Mouse (Mus musculus) naive thymus-derived CD4-positive, alpha-beta T cell, adult 2 months (primary cell): ENCODE results near the gene Fibcd1.

Source experiments
- DNase-seq: peaks from one replicate; pipeline ENCODE4 v3.0.0-alpha.2; 2011; ENCODE audit warnings: low read depth

Fibcd1 gene

GRCm38 (mm10) chr2:31845896-31846691 lies at the start of gene Fibcd1:
TSS of gene Fibcd1 (minus strand) at chr2:31846005.
- peak; percentile 64 for DNase-seq

DNA sequence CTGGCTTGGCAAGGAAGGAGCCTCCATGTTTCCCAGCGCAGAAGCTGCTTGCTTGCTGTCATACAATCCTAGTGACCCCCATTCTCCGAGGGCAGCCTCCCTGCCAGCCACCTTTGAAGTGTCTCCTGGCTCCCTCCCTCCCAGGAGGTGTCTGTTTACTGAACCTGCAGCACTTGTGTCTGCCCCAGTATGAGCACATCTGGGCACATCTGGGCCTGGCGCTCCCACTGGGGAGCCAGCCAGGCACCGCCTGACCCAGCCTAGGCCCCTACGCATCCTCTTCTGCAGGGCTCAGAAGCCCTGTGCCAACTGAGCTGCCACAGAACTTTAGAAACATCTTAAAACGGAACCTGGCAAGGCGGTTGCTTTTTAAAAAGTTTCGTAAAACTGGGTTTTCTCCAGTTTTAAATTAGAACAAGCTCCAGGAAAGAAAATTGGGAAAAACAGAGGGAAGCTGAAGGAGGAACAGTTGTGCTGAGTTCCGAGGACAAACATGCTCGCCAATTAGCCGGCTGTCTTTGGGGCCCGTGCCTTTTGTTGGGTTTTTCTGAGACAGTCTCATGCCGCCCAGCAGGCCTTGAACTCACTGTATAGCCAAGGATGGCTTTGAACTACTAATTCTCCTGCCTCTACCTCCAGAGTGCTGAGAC lies 48.5 kb upstream of the Fibcd1 start:
- DNase-seq: no peak

DNA sequence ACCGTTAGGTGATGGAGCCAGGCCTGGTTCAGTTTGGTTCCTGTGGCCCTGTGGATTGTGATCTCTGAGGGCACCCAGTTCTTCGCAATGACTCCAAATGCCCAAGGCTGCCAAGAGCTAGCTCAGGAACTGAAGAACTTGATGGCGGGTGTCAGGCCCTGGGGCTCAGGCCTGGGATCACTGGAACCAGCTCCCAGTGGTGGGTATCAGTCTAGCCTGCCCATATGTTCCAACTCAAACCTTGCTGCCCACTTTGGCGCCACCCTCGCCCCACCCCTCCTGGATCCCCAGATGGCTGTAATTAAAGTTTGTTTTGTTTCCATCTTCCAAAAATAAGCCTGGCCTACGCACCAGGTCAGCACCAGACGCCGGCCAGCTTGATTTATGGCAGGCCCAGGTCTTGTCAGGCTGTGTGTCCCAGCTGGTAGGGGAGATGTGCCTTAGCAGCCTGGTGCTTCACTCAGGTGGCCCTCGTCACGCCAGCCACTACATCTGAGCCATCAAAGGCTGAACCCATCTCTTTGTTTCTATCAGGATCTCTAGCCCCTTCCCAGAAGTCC lies 47.4 kb upstream of the Fibcd1 start:
- no peak for DNase-seq

DNA sequence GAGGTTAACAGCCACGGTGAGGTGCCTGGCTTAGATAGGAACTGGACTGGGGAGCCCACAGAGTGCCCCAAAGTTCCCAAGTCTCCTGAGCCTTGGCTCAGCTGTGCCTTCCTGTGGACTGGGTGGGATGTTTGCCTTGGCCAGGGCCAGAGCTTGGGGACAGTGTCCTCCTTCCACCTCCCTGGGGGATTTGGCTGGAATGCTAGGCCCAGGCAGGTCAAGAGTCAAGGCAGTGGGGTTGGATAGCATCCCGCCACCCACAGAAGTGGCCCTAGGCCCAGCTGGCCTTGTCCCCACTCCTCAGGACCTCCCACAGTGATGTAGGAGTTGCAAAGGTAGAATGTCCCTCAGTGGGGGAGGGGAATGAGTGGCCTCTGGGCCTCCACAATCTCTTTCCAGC lies 45.4 kb upstream of the Fibcd1 start:
- DNase-seq: no peak

GRCm38 (mm10) chr2:31888871-31889270 lies 43.1 kb upstream of the Fibcd1 start:
- DNase-seq: no peak

DNA sequence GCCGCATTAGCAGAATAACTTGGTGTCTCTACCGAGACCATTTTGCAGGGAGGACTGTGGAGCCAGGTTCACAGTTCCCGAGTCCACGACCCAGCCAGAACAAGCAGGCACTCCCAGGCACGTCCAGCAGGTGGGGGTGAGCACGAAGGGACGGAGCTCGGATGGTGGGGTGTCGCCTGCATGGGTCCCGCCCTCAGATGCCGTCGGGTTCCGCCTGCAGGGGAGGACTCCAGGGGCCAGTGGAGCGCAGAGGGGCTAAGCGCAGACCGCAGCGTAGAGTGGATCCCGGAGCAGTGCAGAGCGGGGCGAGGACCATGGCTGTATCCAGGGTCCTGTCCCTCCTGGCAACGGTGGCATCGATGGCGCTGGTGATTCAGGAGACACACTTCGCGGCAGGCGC lies 41.2 kb upstream of the Fibcd1 start, which contains the start of gene Lamc3:
Gene Lamc3 (plus strand): TSS at position 262 of the 400 bp plus-strand sequence.
- peak; percentile 29 for DNase-seq

DNA sequence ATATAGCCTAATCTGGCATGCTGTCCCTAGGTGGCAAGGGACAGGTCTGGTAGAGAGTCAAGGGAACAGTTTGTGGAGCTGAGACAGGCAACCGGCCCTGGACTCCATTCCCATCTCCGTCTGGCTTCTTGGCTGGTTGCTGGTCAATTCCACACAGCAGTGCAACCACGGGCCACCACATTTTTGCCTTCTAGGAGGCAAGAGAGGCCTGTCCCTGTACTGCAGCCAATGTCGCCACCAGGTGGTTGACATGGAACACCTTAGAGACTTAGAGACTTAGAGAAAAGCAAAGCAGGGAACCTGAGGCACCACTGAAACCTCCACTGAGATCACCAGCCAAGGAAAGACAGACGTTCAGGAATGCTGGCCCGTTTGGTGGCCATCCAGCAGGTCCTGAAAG lies 39.0 kb upstream of the Fibcd1 start:
- DNase-seq: peak; percentile 65

DNA sequence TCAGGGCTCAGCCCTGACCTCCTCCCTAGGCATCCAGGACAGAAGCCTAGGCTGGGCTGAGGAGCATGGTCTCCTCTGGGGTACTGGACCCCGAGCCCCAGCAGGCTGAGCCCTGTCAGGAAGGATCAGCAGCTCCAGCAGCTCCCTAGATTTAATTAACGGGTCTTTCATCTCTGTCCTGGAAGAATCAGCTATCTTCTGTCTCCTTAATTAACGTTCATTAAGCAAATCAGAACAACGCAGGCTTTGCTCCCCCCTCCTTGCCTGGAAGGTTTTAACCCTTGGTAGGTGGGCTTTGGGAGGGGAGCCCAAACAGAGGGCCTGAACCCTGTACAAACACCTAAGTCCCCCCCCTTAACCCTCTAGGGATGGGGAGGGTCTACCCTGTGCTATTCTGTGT lies 37.3 kb upstream of the Fibcd1 start:
- DNase-seq: no peak

DNA sequence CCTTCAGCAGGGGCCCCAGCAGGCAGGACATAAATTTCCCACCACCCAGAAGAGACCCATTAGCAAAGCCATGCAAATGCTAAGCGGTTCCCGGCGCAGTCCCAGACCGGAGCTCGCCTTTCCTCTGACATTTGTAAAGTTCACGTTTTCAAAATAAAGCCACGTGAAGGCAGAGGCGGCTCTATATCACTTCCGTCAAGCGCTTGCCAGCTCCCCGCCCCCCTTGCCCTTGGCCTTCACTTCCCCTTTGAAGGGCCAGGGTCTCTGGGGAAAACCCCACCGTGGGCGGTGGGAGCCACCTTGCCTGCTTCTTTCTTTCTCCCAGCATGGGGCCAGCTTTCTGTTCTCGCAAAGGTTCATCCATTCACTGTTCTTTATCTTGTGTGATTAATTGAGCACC lies 35.1 kb upstream of the Fibcd1 start:
- peak; percentile 71 for DNase-seq

DNA sequence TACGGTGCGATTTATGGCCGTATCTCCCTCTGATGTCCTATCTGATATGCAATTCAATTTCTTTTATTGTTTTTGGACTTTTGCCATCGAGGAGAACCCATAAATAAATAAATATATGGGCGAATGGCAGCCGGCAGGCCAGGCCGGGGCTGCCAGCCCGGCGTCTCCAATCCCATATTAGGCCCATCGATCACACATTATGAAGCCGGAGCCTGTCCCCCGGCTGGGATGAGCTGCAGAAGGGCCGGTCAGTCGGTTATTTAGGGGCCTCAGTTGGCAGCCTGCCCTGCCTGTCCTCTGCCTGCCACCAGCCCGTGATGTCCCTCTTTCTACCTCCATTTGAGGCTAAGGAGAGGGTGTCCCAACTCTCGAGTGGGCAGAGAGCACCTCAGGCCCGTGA lies 32.8 kb upstream of the Fibcd1 start:
- DNase-seq: no peak

DNA sequence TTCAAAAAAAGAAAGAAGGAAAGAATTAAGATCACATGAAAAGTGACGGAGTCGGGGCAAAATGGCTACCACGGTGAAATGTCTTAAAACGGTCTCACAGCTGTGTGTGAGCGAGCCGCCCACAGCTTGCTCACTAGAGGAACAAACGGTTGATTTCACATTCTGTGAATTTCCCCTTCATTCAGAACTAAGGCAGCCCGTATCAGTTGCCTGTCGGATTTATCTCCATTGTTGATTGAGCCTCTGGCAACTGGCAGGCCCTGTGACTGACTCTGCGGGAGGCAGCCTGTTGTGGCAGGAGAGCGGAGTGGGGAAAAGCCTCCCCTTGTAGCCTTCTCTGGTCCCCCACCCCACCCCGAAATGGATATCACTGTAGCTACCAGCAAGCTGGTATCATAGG lies 30.6 kb upstream of the Fibcd1 start:
- DNase-seq: no peak

GRCm38 (mm10) chr2:31874290-31874855 lies 28.6 kb upstream of the Fibcd1 start:
- DNase-seq: no peak

DNA sequence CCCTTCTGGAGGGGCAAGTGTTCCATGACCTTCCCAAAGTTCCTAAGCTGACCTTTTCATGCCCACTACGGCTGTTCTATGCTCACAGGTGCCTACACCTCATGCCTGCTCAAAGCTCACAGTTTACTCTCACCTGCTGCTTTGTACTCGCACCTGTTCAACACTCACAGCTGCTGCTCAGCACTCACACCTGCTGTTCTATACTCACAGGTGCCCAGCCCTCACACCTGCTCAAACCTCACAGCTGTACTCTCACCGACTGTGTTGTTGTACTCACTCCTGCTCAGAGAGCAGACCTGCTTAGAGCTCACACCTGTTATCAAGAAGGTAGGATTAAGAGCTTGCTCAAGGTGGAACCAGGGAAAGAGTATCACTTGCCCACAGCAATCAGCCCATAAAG lies 24.9 kb upstream of the Fibcd1 start:
- DNase-seq: no peak

DNA sequence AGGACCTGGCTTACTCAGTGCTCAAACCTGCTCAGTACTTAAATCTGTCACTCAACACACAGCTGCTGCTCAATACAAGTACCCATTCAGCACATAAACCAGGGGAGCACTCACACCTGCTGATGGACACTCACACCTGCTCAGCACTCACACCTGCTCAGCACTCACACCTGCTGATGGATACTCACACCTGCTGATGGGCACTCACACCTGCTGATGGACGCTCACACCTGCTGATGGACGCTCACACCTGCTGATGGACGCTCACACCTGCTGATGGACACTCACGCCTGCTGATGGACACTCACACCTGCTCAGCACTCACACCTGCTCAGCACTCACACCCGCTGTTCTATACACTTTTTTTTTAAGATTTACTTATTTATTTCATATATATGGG lies 23.9 kb upstream of the Fibcd1 start:
- no peak for DNase-seq

- no peak for DNase-seq
Observed at GRCm38 (mm10) chr2:31868538-31869164, 22.8 kb upstream of the Fibcd1 start.

GRCm38 (mm10) chr2:31867773-31868537 lies 22.1 kb upstream of the Fibcd1 start:
- DNase-seq: no peak

DNA sequence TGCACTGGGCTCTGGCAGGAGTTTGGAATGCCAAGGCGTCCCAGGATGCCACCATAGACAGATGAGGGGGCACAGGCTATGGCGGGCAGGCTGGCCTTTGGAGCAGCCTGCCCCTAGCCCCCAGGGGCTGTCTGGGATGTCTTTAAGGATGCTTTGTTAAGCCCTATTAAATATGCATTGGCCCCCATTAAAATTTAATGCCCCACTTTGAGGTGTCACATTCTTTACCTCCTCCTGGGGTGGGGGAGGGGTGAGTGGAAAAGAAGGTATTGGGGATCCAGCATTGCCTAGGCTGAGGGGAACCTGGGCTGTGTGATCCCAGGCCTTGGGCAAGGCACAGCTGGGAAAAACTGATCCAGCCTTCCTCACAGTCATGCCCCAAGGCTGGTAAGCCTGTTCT lies 20.0 kb upstream of the Fibcd1 start:
- DNase-seq: no peak

GRCm38 (mm10) chr2:31865322-31865721 lies 19.5 kb upstream of the Fibcd1 start:
- no peak for DNase-seq

- no peak for DNase-seq
Observed at GRCm38 (mm10) chr2:31864891-31865290, 19.1 kb upstream of the Fibcd1 start.

- DNase-seq: no peak
Observed at GRCm38 (mm10) chr2:31863766-31864165, 18.0 kb upstream of the Fibcd1 start.

GRCm38 (mm10) chr2:31862919-31863318 lies 17.1 kb upstream of the Fibcd1 start:
- DNase-seq: no peak

- no peak for DNase-seq
Observed at GRCm38 (mm10) chr2:31858500-31858899, 12.7 kb upstream of the Fibcd1 start.
